Mouse (Mus musculus) forebrain, embryonic 12.5 days (tissue): ENCODE results near the gene Pou3f1. TPM values are rescaled to one million over a fixed set of nuclear protein-coding genes. Genes with fewer than 3 reads are reported as not detected.

ENCODE experiments used
- ATAC-seq: fragments of 200-750 bp; cut with Nextera tagmentation; 2 replicates; pipeline ENCODE4 v1.8.0; 2017; ENCODE audit warnings: moderate TSS enrichment; ENCODE audit not compliant: low FRiP score
- H3K27ac ChIP-seq: fragments of 300-500 bp; sonication (generic); 2 replicates; pipeline ENCODE4 v1.5.1; 2016; ENCODE audit warnings: mild to moderate bottlenecking
- H3K27me3 ChIP-seq: fragments of 300-500 bp; sonication (generic); 2 replicates; pipeline ENCODE4 v1.6.1; 2016; ENCODE audit warnings: mild to moderate bottlenecking
- H3K36me3 ChIP-seq: fragments of 300-500 bp; sonication (generic); replicated peaks from 2 replicates; pipeline ENCODE4 v1.6.1; 2016; ENCODE audit warnings: mild to moderate bottlenecking
- H3K4me1 ChIP-seq: fragments of 300-500 bp; sonication (generic); 2 replicates; pipeline ENCODE4 v1.6.1; 2016
- H3K4me2 ChIP-seq: fragments of 300-500 bp; sonication (generic); 2 replicates; pipeline ENCODE4 v1.6.1; 2016; ENCODE audit warnings: mild to moderate bottlenecking, moderate library complexity
- H3K4me3 ChIP-seq: fragments of 300-500 bp; sonication (generic); replicated peaks from 2 replicates; pipeline ENCODE4 v1.5.1; 2016; ENCODE audit warnings: mild to moderate bottlenecking
- H3K9ac ChIP-seq: fragments of 300-500 bp; sonication (generic); 2 replicates; pipeline ENCODE4 v1.6.1; 2016; ENCODE audit warnings: mild to moderate bottlenecking
- H3K9me3 ChIP-seq: fragments of 300-500 bp; sonication (generic); 2 replicates; pipeline ENCODE4 v1.6.1; 2016
- WGBS: fragments of 180-500 bp; shearing (Covaris S2); methylation state at CpG from one replicate; pipeline ENCODE4 v1.1.7; 2016; 5-methylcytosine and 5-hydroxymethylcytosine counted together
- polyA plus RNA-seq: library from polyadenylated mRNA; unstranded; fragments of >200 nt; fragmentation: Nextera tagmentation; extraction: Ambion mirVana; gene quantifications from 2 replicates; pipeline ENCODE4 v1.2.1, GENCODE M21; 2016

The Pou3f1 gene
- polyA plus RNA-seq, 1 experiment from 2014 or later: 16.0 TPM

- H3K4me1 ChIP-seq: peaks cover 34% of the 10 kb centered on the region
- 17% methylated on average over 18 of the region's 18 CpGs for WGBS
- H3K27ac ChIP-seq: no peak overlapping the region
- H3K9ac ChIP-seq: no peak overlapping the region
- H3K4me3 ChIP-seq: no peak overlapping the region
- no peaks in the 10 kb centered on the region for H3K36me3 ChIP-seq
- no peak for ATAC-seq
- peaks cover 28% of the 10 kb centered on the region for H3K27me3 ChIP-seq
- H3K9me3 ChIP-seq: no peaks in the 10 kb centered on the region
- H3K4me2 ChIP-seq: no peak overlapping the region
These were observed 39.3 kb downstream of the Pou3f1 start for GRCm38 (mm10) chr4:124695786-124696516.

- peak overlapping the region; percentile 96 for H3K4me2 ChIP-seq
- peaks cover 47% of the 10 kb centered on the region for H3K4me1 ChIP-seq
- peaks cover 26% of the 10 kb centered on the region for H3K27me3 ChIP-seq
- peak overlapping the region; percentile 74; the same call in 1 of the 2 replicates for H3K4me3 ChIP-seq
- ATAC-seq: no peak
- H3K36me3 ChIP-seq: no peaks in the 10 kb centered on the region
- 4% methylated on average over 6 of the region's 6 CpGs for WGBS
- H3K9ac ChIP-seq: peak overlapping the region; percentile 74; the same call in 1 of the 2 replicates
- no peak overlapping the region for H3K27ac ChIP-seq
- no peaks in the 10 kb centered on the region for H3K9me3 ChIP-seq
These were observed 43.2 kb downstream of the Pou3f1 start for GRCm38 (mm10) chr4:124699791-124700190.

GRCm38 (mm10) chr4:124700248-124700971, 43.8 kb downstream of the Pou3f1 start, which contains the start of gene Fhl3:
Fhl3 (plus strand) TSS chr4:124700701.
- Histone ChIP-seq H3K27ac (peak within 1 kb of the TSS; percentile 53; the same call in 1 of the 2 replicates), H3K36me3 (no peaks in the 10 kb centered on the region), H3K9ac (peak within 1 kb of the TSS; percentile 74), H3K9me3 (no peaks in the 10 kb centered on the region), H3K27me3 (peaks cover 20% of the 10 kb centered on the region), H3K4me1 (peaks cover 53% of the 10 kb centered on the region), H3K4me3 (peak within 1 kb of the TSS; percentile 74), H3K4me2 (peak within 1 kb of the TSS; percentile 96)
- WGBS: 0% methylated on average over 36 of the region's 59 CpGs
- peak; percentile 59 for ATAC-seq

- peak overlapping the region; percentile 53; the same call in 1 of the 2 replicates for H3K27ac ChIP-seq
- peak overlapping the region; percentile 74 for H3K9ac ChIP-seq
These were observed 44.6 kb downstream of the Pou3f1 start for GRCm38 (mm10) chr4:124701052-124701845.

GRCm38 (mm10) chr4:124701916-124702315, 45.3 kb downstream of the Pou3f1 start:
- ATAC-seq: no peak
- no peak overlapping the region for H3K27ac ChIP-seq
- H3K9ac ChIP-seq: peak overlapping the region; percentile 74; the same call in 1 of the 2 replicates
- peak overlapping the region; percentile 74 for H3K4me3 ChIP-seq
- H3K4me2 ChIP-seq: peak overlapping the region; percentile 96
- no peaks in the 10 kb centered on the region for H3K36me3 ChIP-seq
- H3K4me1 ChIP-seq: peaks cover 55% of the 10 kb centered on the region
- peaks cover 10% of the 10 kb centered on the region; the same call in 1 of the 2 replicates for H3K27me3 ChIP-seq
- 34% methylated on average over 3 of the region's 5 CpGs for WGBS
- H3K9me3 ChIP-seq: no peaks in the 10 kb centered on the region

More at GRCm38 (mm10) chr4:124701052-124701845, 44.6 kb downstream of the Pou3f1 start:
- Histone ChIP-seq H3K36me3 (no peaks in the 10 kb centered on the region), H3K4me2 (peak overlapping the region; percentile 96), H3K4me3 (peak overlapping the region; percentile 74), H3K9me3 (no peaks in the 10 kb centered on the region), H3K4me1 (peaks cover 55% of the 10 kb centered on the region), H3K27me3 (peaks cover 11% of the 10 kb centered on the region)
- 3% methylated on average over 22 of the region's 22 CpGs for WGBS
- peak; percentile 2; the same call in 1 of the 2 replicates for ATAC-seq

GRCm38 (mm10) chr4:124703406-124703805, 46.8 kb downstream of the Pou3f1 start:
- H3K9me3 ChIP-seq: no peaks in the 10 kb centered on the region
- 0 out of 2 replicates have a peak, but pooled peaks cover 11% of the 10 kb centered on the region for H3K27me3 ChIP-seq
- no peak for ATAC-seq
- WGBS: 39% methylated on average over 2 of the region's 2 CpGs
- H3K27ac ChIP-seq: peak overlapping the region; percentile 77
- H3K36me3 ChIP-seq: no peaks in the 10 kb centered on the region
- H3K4me2 ChIP-seq: no peak overlapping the region
- H3K4me1 ChIP-seq: peaks cover 56% of the 10 kb centered on the region
- 0 out of 2 replicates have a peak overlapping the region, but pooled peaks have one; percentile 38 for H3K9ac ChIP-seq
- no peak overlapping the region for H3K4me3 ChIP-seq

- 8% methylated on average over 6 of the region's 6 CpGs for WGBS
- 0 out of 2 replicates have a peak overlapping the region, but pooled peaks have one; percentile 4 for H3K4me3 ChIP-seq
- peaks cover 64% of the 10 kb centered on the region for H3K4me1 ChIP-seq
- H3K9ac ChIP-seq: peak overlapping the region; percentile 48
- H3K36me3 ChIP-seq: no peaks in the 10 kb centered on the region
- H3K27me3 ChIP-seq: peaks cover 12% of the 10 kb centered on the region; the same call in 1 of the 2 replicates
- peak overlapping the region; percentile 77 for H3K27ac ChIP-seq
- no peaks in the 10 kb centered on the region for H3K9me3 ChIP-seq
- 0 out of 2 replicates have a peak, but pooled peaks have one; percentile 21 for ATAC-seq
- H3K4me2 ChIP-seq: peak overlapping the region; percentile 42
These were observed 47.5 kb downstream of the Pou3f1 start for GRCm38 (mm10) chr4:124703881-124704796.

GRCm38 (mm10) chr4:124704797-124705474, 48.3 kb downstream of the Pou3f1 start:
- Histone ChIP-seq H3K4me1 (peaks cover 67% of the 10 kb centered on the region), H3K36me3 (no peaks in the 10 kb centered on the region), H3K9ac (peak overlapping the region; percentile 48), H3K27me3 (peaks cover 20% of the 10 kb centered on the region), H3K4me3 (0 out of 2 replicates have a peak overlapping the region, but pooled peaks have one; percentile 4), H3K27ac (peak overlapping the region; percentile 77), H3K4me2 (peak overlapping the region; percentile 42), H3K9me3 (no peaks in the 10 kb centered on the region)
- ATAC-seq: no peak
- 17% methylated on average over 11 of the region's 11 CpGs for whole genome bisulfite sequencing

- H3K27ac ChIP-seq: 0 out of 2 replicates have a peak overlapping the region, but pooled peaks have one; percentile 16
- H3K9ac ChIP-seq: no peak overlapping the region
- no peak overlapping the region for H3K4me2 ChIP-seq
- H3K4me3 ChIP-seq: no peak overlapping the region
- H3K9me3 ChIP-seq: no peaks in the 10 kb centered on the region
- H3K36me3 ChIP-seq: no peaks in the 10 kb centered on the region
- H3K4me1 ChIP-seq: peaks cover 64% of the 10 kb centered on the region
- H3K27me3 ChIP-seq: peaks cover 23% of the 10 kb centered on the region
- WGBS: 89% methylated on average over 23 of the region's 23 CpGs
- no peak for ATAC-seq
These were observed 49.2 kb downstream of the Pou3f1 start for GRCm38 (mm10) chr4:124705661-124706269.
